Mouse (Mus musculus) stomach, embryonic 16.5 days (tissue): ENCODE data around the gene Rab42. TPM values are rescaled to one million over a fixed set of nuclear protein-coding genes. Genes with fewer than 3 reads are reported as not detected.
"Not testable (repeated sequence)": the region's sequence is repeated elsewhere in the genome, so short reads cannot be mapped to it uniquely, and the experiment has no call there.

Experiments used
- ATAC-seq: fragments of 200-750 bp; cut with Nextera tagmentation; 2 replicates; pipeline ENCODE4 v1.8.0; 2017; ENCODE audit warnings: moderate number of reproducible peaks, moderate TSS enrichment; ENCODE audit not compliant: insufficient read depth, low FRiP score
- H3K27ac ChIP-seq: fragments of 300-500 bp; sonication (generic); 2 replicates; pipeline ENCODE4 v1.5.1; 2014; ENCODE audit warnings: low read length
- H3K27me3 ChIP-seq: fragments of 300-500 bp; sonication (generic); 2 replicates; pipeline ENCODE4 v1.6.1; 2014; ENCODE audit warnings: low read length, control low read depth, mixed read lengths; ENCODE audit not compliant: control insufficient read depth, insufficient read depth
- H3K36me3 ChIP-seq: fragments of 300-500 bp; sonication (generic); 2 replicates; pipeline ENCODE4 v1.6.1; 2014; ENCODE audit warnings: low read length; ENCODE audit not compliant: control insufficient read depth, insufficient read depth
- H3K4me1 ChIP-seq: fragments of 300-500 bp; sonication (generic); 2 replicates; pipeline ENCODE4 v1.6.1; 2014; ENCODE audit warnings: low read length, control low read depth, mixed read lengths; ENCODE audit not compliant: control insufficient read depth, insufficient read depth
- H3K4me2 ChIP-seq: fragments of 300-500 bp; sonication (generic); 2 replicates; pipeline ENCODE4 v1.6.1; 2014; ENCODE audit warnings: low read depth, low read length, mixed read lengths
- H3K4me3 ChIP-seq: fragments of 300-500 bp; sonication (generic); replicated peaks from 2 replicates; pipeline ENCODE4 v1.5.1; 2014; ENCODE audit warnings: mild to moderate bottlenecking, low read length
- H3K9ac ChIP-seq: fragments of 300-500 bp; sonication (generic); 2 replicates; pipeline ENCODE4 v1.6.1; 2014; ENCODE audit warnings: low read length
- H3K9me3 ChIP-seq: fragments of 300-500 bp; sonication (generic); replicated peaks from 2 replicates; pipeline ENCODE4 v1.6.1; 2016; ENCODE audit warnings: low read length, control low read depth; ENCODE audit not compliant: control insufficient read depth
- WGBS: fragments of 180-500 bp; shearing (Covaris S2); extraction: QIAGEN DNeasy Blood & Tissue Kit; methylation state at CpG from one replicate; pipeline ENCODE4 v1.1.7; 2014; 5-methylcytosine and 5-hydroxymethylcytosine counted together
- polyA plus RNA-seq: library from polyadenylated mRNA; unstranded; fragments of >200 nt; fragmentation: Nextera tagmentation; extraction: Ambion mirVana; gene quantifications from 2 replicates; pipeline ENCODE4 v1.2.1, GENCODE M21; 2015

Rab42 gene
- polyA plus RNA-seq, 1 experiment from 2014 or later = 1.5 TPM

GRCm38 (mm10) chr4:132308437-132309139 lies 5.4 kb upstream of the Rab42 start:
- WGBS = under 1% methylated on average over 41 of the region's 41 CpGs
- Histone ChIP-seq H3K27ac (peak overlapping the region; percentile 73), H3K36me3 (peaks cover 22% of the 10 kb centered on the region), H3K27me3 (no peaks in the 10 kb centered on the region), H3K4me2 (peak overlapping the region; percentile 95), H3K9ac (peak overlapping the region; percentile 77), H3K9me3 (no peaks in the 10 kb centered on the region), H3K4me1 (peaks cover 11% of the 10 kb centered on the region), H3K4me3 (peak overlapping the region; percentile 60)
- peak; percentile 90 for ATAC-seq

GRCm38 (mm10) chr4:132306004-132306403 lies 2.8 kb upstream of the Rab42 start:
- Histone ChIP-seq H3K9ac (no peak overlapping the region), H3K4me3 (no peak overlapping the region), H3K9me3 (no peaks in the 10 kb centered on the region), H3K27ac (no peak overlapping the region), H3K36me3 (peaks cover 14% of the 10 kb centered on the region), H3K4me1 (peaks cover 15% of the 10 kb centered on the region), H3K4me2 (no peak overlapping the region), H3K27me3 (no peaks in the 10 kb centered on the region)
- 68% methylated on average over 6 of the region's 6 CpGs for WGBS
- no peak for ATAC-seq

- H3K9me3 ChIP-seq = no peaks in the 10 kb centered on the region
- peaks cover 12% of the 10 kb centered on the region for H3K4me1 ChIP-seq
- H3K27me3 ChIP-seq = no peaks in the 10 kb centered on the region
- ATAC-seq = no peak
- no peak overlapping the region for H3K4me3 ChIP-seq
- 78% methylated on average over 8 of the region's 8 CpGs for WGBS
- no peak overlapping the region for H3K9ac ChIP-seq
- peaks cover 7% of the 10 kb centered on the region for H3K36me3 ChIP-seq
- no peak overlapping the region for H3K4me2 ChIP-seq
- H3K27ac ChIP-seq = no peak overlapping the region
These were observed 2.1 kb upstream of the Rab42 start for GRCm38 (mm10) chr4:132305276-132305675.

- H3K9me3 ChIP-seq, H3K27ac ChIP-seq, H3K36me3 ChIP-seq, H3K4me1 ChIP-seq, H3K27me3 ChIP-seq, ATAC-seq: not testable (repeated sequence)
- H3K4me2 ChIP-seq = peak overlapping the region; percentile 50
- H3K9ac ChIP-seq = peak overlapping the region; percentile 55
- 31% methylated on average over 6 of the region's 6 CpGs for WGBS
- H3K4me3 ChIP-seq = peak overlapping the region; percentile 45
These were observed 299 bp upstream of the Rab42 start for GRCm38 (mm10) chr4:132303484-132303883.

- 65% methylated on average over 16 of the region's 16 CpGs for WGBS
- H3K4me3 ChIP-seq = peak overlapping the region; percentile 45
- H3K9me3 ChIP-seq = no peaks in the 10 kb centered on the region
- peak overlapping the region; percentile 50 for H3K4me2 ChIP-seq
- no peak overlapping the region for H3K27ac ChIP-seq
- no peaks in the 10 kb centered on the region for H3K27me3 ChIP-seq
- H3K9ac ChIP-seq = peak overlapping the region; percentile 55
- no peak for ATAC-seq
- H3K4me1 ChIP-seq = 0 out of 2 replicates have a peak, but pooled peaks cover 4% of the 10 kb centered on the region
- H3K36me3 ChIP-seq = no peaks in the 10 kb centered on the region
These were observed 933 bp downstream of the Rab42 start for GRCm38 (mm10) chr4:132301965-132302938.

GRCm38 (mm10) chr4:132301486-132301885 lies 1.7 kb downstream of the Rab42 start:
- 86% methylated on average over 6 of the region's 6 CpGs for WGBS
- H3K27ac ChIP-seq = no peak overlapping the region
- no peak for ATAC-seq
- no peaks in the 10 kb centered on the region for H3K36me3 ChIP-seq
- H3K9ac ChIP-seq = no peak overlapping the region
- no peaks in the 10 kb centered on the region for H3K27me3 ChIP-seq
- no peaks in the 10 kb centered on the region for H3K9me3 ChIP-seq
- H3K4me2 ChIP-seq = no peak overlapping the region
- 0 out of 2 replicates have a peak, but pooled peaks cover 4% of the 10 kb centered on the region for H3K4me1 ChIP-seq
- no peak overlapping the region for H3K4me3 ChIP-seq

- no peak overlapping the region for H3K9ac ChIP-seq
- H3K27me3 ChIP-seq = no peaks in the 10 kb centered on the region
- H3K9me3 ChIP-seq = no peaks in the 10 kb centered on the region
- no peak overlapping the region for H3K27ac ChIP-seq
- no peak overlapping the region for H3K4me3 ChIP-seq
- no peak overlapping the region for H3K4me2 ChIP-seq
- H3K36me3 ChIP-seq = no peaks in the 10 kb centered on the region
- 0 out of 2 replicates have a peak, but pooled peaks cover 4% of the 10 kb centered on the region for H3K4me1 ChIP-seq
- WGBS = 85% methylated on average over 1 of the region's 1 CpGs
- no peak for ATAC-seq
These were observed 3.3 kb downstream of the Rab42 start for GRCm38 (mm10) chr4:132299849-132300248.

GRCm38 (mm10) chr4:132295696-132296390 lies 7.3 kb downstream of the Rab42 start:
- 37% methylated on average over 8 of the region's 8 CpGs for WGBS
- Histone ChIP-seq H3K4me1 (no peaks in the 10 kb centered on the region), H3K4me3 (no peak overlapping the region)

More at GRCm38 (mm10) chr4:132295696-132296390, 7.3 kb downstream of the Rab42 start:
- Histone ChIP-seq H3K9me3 (peaks cover 5% of the 10 kb centered on the region; the same call in 1 of the 2 replicates), H3K27ac (no peak overlapping the region), H3K36me3 (peaks cover 16% of the 10 kb centered on the region), H3K27me3 (no peaks in the 10 kb centered on the region), H3K4me2 (no peak overlapping the region), H3K9ac (no peak overlapping the region)
- ATAC-seq = no peak
